Mouse (Mus musculus): ENCODE measurements around the gene Il18rap.
A peak's percentile ranks its signal among the peaks of the same experiment; 100 is the strongest.

Il18rap gene

GRCm38 (mm10) chr1:40514851-40515585, at the start of gene Il18rap:
Il18rap (plus strand) TSS chr1:40515362.
- no peak for DNase-seq (ENCODE audit: low read depth, low spot score)

GRCm38 (mm10) chr1:40465477-40466430, 49.4 kb upstream of the Il18rap start, which contains the start of gene Il18r1:
Il18r1 (plus strand) TSS chr1:40465552.
- DNase-seq (ENCODE audit: low read depth, low spot score): no peak

DNA sequence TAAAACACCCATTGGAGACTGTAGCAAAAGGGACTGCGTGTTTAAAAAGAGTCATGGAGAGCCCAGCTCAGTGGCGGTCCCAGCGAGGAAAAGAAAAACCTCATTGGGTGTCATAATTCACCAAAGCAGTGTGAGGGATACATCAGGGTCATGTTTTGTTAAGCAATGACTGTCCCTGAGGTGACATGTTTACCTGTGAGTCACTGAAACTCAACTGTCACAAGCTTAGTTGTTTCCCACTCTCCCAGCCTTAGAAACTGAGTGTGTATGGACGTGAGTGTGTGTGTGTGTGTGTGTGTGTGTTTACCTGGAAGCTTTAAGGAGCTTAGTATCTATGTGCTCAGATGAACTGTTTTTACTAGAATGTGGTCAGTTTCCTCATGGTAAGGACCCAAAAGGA, 47.9 kb upstream of the Il18rap start:
- DNase-seq (ENCODE audit: low read depth, low spot score): no peak

DNA sequence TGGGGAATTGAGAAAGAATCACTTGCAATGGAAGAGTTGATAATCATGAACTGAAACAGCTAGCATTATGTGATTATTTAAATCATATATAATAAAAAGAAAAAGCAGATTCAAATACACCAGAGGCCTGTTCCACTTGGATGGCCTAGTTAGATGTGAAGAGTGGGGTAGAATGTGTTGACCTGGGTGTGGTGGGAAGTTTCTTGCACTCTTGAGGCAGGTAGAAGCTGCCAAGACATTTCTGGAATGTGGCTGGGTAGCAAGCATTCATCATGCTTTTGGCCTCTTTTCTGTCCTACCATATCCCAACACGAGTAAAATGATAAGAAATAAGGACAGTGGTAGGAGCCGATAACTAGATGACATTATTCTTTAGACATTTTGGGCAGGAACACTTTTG, 46.4 kb upstream of the Il18rap start:
- no peak for DNase-seq (ENCODE audit: low read depth, low spot score)

GRCm38 (mm10) chr1:40469900-40470299, 45.3 kb upstream of the Il18rap start:
- no peak for DNase-seq (ENCODE audit: low read depth, low spot score)

- DNase-seq (ENCODE audit: low read depth, low spot score): no peak
Observed at GRCm38 (mm10) chr1:40472401-40472800, 42.8 kb upstream of the Il18rap start.

- no peak for DNase-seq (ENCODE audit: low read depth, low spot score)
Observed at GRCm38 (mm10) chr1:40473640-40474039, 41.5 kb upstream of the Il18rap start.

- DNase-seq (ENCODE audit: low read depth, low spot score): no peak
Observed at GRCm38 (mm10) chr1:40474336-40474735, 40.8 kb upstream of the Il18rap start.

DNA sequence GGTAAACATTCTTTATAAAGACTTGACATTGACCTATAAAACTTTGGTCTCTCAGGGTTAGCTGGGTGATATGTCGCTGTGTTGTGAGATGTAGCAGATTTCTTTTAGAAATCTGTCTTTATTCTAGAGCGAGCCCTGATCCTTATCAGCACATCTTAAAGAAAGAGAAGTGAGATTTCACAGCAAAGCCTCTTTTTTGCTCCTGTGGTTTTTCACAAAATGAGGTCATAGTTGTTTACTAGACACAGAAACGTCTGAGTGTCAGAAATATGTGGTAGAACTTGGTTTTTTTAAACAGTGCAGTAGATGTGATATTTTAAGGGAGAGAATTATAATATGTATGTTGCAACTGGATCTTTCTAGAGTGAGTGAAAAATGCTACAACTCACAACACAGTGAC, 39.5 kb upstream of the Il18rap start:
- no peak for DNase-seq (ENCODE audit: low read depth, low spot score)

GRCm38 (mm10) chr1:40476756-40477155, 38.4 kb upstream of the Il18rap start:
- DNase-seq (ENCODE audit: low read depth, low spot score): no peak

- DNase-seq (ENCODE audit: low read depth, low spot score): no peak
Observed at GRCm38 (mm10) chr1:40479505-40479923, 35.6 kb upstream of the Il18rap start.

- no peak for DNase-seq (ENCODE audit: low read depth, low spot score)
Observed at GRCm38 (mm10) chr1:40494594-40494993, 20.6 kb upstream of the Il18rap start.

DNA sequence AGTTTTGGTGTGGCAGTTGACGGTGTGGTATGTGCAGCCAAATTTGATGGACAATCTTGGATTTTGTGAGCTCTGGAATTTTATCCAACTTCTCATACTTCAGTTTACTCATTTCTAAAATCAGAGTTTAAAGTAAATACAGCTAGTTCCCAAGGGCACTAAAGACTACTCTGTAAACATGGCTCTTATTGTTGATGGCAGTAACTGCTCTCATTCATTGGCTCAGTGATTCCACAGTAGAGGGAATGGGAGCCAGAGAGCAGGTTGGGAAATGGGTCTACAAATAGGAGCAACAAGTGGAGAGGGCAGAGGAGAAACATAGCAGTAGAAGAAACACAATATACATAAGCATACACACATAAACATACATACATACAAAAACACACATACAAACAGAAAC, 15.5 kb upstream of the Il18rap start:
- DNase-seq (ENCODE audit: low read depth, low spot score): no peak

GRCm38 (mm10) chr1:40501126-40501525, 14.0 kb upstream of the Il18rap start:
- DNase-seq (ENCODE audit: low read depth, low spot score): no peak

DNA sequence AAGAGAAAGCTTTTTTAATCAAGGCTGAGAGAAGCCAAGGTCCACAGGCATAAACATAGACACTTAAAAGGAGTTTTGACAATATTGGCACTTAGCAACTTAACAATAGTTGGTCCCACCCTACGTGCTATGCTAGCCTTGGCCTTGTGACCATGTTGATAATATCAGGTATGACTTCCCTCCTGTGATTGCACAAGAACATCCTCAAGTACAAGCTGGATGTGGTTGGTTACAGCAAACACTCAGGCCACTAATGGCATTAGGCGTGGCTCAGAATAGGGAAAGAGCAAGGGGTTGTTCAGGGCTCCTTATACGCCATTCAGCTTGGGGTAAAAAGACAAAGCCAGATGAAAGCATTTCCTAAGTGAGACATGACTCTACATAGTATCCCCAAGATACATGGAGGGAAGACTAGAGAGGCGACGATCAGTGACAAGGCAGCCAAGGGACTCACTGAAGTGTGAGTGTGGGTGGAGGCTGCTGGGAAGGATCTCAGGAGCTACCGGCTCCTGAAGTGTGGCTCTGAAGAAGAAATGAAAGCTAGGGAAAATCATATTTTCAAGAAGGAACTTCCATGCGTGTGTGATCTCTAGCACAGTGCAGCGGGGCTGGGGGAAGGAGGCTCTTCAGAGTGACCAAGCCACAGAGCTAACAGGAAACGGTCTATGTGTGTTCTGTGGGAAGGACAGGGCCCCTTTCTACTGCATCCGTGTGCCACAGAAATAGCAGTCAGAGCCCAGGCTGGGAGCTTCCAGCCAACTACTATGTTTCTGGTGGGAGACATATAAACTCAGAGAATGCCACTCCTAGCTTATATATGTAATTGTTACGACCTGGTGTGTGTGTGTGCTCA, 13.4 kb upstream of the Il18rap start:
- DNase-seq (ENCODE audit: low read depth, low spot score): peak; percentile 13

DNA sequence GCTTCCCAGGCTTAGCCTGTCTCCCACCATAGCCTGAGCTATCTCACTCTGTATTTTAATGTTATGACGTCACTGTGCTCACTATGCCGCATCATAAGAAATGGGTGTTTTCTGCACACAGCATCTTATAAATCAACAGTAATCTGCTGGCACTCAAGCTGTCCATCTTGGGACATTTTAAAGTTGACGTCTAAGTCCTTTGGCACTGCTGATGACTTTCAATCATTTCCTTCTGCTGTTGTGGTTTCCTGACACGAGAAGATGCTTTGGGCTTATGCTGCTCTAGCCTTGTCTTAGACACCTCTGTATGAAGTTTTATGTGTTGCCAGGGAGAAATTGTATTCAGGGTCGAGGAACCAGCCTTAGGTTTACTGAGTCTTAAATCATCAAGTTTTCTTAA, 10.6 kb upstream of the Il18rap start:
- DNase-seq (ENCODE audit: low read depth, low spot score): no peak

DNA sequence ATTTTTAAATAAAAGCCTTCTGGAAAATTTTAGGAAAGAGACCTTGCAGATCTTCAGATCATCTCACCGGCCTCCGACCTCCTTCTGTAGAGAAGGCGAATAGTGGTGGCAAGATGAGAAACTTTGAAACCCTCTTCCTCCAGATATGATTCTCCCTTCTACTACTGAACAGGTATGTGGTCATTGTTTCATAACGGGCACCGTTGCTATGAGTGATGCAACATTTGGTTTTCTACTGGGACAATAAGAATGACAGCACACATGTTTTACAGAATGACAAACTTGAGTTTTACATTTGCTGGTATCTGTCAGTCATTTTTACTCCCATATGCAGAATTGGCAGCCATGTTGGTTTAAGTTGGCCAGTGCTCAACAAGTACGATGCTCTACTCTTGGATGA, 1.2 kb downstream of the Il18rap start:
- DNase-seq (ENCODE audit: low read depth, low spot score): no peak

- no peak for DNase-seq (ENCODE audit: low read depth, low spot score)
Observed at GRCm38 (mm10) chr1:40522918-40523317, 7.8 kb downstream of the Il18rap start.

DNA sequence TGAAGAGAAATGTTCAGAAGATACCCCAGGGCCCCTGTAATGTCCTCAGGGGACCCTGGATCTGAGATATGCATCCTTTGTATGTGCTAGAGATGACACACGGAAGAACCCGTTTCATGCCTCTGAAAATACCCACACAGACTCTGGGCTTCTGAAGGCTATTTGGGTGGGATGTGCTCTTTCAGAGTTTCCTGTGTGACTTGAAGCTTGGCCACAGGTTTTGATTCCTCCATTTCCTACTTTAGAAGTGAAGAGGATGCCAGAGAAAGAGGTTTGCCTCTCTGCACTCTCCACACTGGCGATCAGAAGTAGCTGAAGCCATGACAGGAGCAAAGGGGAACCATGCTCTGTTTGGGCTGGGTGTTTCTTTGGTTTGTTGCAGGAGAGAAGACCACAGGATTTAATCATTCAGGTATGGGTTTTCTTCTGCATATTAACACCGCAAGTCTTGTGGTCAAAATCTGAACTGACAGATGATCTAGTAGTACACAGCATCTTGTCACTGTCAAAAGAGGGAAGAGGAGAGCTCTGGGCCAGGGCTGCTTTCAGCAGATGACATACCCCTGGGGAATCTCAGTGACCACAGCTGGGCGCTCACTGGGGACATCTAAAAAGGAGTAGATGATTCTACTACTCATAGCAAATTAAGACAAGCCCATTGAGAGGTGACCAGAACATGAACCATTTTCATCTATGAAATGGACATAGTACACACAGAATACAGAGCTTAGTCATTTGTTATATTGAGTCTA, 9.0 kb downstream of the Il18rap start:
- DNase-seq (ENCODE audit: low read depth, low spot score): no peak

DNA sequence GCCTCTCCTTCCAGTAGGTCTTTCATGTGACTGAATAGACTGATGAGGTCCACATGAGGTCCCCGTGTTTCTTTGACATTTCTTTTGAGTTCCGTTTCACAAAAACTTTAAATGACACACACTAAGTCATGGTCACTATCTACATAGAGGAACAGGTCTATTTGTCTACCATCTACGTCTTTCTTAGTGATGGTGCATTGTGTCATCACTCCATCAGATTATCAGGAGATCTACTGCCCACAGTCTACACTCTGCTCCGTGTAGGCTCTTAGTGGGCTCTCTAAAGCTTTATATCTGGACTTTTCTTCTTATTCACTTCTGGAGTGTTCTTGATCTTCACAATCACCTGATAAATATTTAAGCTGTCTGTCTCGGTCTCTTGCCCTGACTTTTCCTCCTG, 14.1 kb downstream of the Il18rap start:
- DNase-seq (ENCODE audit: low read depth, low spot score): no peak

- DNase-seq (ENCODE audit: low read depth, low spot score): no peak
Observed at GRCm38 (mm10) chr1:40537577-40537976, 22.4 kb downstream of the Il18rap start.
